Mouse (Mus musculus): ENCODE data around the gene Trp53bp2.

The Trp53bp2 gene

DNA sequence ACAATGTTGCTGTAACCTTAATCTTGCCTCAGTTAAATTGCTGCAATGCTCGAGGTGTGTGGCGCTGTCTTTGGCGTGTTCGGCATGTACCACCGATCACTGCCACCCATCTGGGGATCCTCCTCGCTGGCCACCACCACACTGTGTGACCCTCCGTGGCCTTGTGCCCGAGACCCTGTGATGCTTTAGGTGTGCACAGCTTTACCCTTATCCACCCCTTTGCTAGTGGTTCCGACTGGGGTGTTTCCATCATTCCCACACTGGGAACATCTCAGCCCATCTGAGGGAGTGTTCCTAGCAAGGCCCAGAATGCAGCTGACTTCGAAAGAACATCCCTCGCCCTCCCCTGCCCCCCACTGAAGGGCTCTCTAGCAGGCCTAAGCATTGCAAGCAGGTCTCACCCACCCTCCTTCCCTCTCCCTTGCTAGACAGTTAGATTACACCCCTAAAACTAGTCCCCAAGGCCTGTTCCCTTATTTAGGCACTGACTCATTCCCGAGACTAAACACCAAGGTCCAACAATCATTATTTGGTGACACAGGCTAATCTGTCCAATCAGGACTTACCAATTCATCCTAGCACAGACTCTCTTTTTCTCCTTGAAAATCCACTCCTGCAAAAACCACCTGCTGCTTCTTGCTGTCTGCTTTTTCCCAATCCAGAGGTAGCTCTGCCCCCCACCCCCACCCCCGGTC, 94.4 kb downstream of the Trp53bp2 start:
- DNase-seq = no peak

DNA sequence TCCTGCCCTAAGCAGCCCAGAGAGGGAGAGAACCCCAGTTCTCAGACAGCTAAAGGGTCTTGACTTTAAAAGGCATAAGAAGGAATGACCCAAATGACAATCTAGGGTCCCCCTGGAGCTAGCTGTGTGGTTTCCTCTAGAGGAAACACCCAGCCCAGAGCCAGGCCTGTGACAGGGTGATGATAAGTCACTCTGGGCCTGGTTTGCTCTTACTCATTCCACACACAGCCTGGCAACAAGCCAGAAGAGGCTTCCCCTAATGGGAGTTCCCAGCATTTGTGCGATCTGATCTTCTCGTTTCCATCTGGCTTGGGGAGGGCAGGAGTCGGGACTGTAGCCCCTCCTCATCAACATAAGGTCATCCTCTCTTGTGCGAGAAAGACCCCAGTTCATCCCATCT, 95.3 kb downstream of the Trp53bp2 start:
- DNase-seq = no peak

DNA sequence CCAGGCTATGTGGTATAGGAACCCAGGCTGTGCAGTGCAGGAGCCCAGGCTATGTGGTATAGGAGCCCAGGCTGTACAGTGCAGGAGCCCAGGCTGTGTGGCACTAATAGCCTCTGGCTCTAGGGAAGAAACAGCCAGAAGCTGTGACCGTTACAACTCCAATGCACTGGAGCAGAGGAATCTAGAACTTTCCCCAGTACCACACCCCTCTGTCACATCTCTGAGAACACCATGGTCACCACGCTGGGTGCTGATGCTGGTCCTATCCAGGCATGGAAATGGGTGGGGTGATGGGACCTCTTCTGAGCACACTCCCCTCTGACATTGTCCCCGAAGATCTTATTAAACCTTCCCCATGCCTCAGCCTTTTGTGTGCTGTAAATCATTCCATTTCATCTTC, 96.3 kb downstream of the Trp53bp2 start:
- no peak for DNase-seq

DNA sequence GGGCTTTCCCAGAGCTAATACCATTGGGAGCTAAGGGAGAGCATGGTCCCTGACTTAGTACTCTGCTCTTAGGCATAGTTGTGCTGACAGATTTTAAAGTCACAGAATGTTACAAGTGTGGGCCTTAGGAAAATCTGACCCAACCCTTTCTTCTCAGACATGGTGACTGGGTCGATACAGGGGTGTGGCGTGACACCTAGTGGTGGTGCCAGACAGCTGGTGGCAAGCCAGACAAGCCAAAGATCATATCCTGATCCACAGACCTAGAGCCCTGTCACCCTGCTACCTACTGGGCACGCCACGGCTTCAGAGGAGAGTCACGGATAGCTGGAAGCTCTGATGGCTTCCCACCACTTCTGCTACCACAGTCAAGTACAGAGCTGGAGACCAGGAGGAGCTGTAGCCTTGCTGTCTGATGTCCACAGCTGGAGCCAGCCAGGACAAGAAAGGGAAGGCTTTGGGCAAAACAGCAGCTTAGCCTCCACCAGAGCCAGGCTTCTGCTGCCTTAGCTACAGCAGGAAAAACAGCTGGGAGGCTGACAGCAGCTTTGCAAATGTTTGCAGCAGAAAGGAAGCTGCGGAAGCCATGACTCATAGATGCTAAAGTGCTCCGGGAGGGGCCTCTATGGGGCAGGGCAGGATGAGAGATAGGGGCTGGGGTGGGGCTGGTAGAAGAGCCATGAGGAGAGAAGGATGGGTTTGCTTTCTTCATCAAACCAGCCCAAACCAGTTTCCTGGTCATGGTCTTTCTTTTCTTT, 97.4 kb downstream of the Trp53bp2 start:
- no peak for DNase-seq

DNA sequence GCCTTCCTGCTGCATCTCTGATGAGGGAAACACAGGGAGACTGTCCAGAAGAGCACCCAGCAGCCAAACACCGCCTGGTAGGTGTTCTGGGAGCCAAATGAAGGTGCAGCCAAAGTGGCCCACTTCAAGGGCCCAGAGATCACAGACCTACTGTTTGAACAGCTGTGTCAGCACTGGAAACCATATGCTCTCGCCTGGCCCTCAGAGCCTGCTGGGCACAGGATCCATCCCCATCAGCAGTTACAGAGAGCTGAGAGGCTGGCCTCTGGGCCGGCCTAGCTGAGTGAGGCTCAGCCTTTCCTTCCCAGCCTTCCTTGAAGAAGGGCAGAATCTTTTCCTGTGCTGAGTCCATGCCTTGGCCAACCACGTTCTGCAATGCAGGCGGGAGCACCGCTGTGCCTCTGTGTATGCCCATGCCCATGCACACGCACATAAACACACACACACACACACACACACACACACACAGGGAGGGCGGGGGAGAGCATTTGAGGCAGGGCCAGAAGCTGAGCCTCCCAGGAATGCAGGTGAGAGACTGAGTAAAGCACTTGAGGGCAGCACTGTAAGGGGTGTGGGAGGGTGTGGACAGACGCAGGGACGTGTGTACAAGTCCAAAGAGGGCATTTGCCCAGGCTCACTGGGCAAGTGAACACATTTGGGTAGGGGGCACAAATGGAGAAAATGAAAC, 100.3 kb downstream of the Trp53bp2 start:
- no peak for DNase-seq

DNA sequence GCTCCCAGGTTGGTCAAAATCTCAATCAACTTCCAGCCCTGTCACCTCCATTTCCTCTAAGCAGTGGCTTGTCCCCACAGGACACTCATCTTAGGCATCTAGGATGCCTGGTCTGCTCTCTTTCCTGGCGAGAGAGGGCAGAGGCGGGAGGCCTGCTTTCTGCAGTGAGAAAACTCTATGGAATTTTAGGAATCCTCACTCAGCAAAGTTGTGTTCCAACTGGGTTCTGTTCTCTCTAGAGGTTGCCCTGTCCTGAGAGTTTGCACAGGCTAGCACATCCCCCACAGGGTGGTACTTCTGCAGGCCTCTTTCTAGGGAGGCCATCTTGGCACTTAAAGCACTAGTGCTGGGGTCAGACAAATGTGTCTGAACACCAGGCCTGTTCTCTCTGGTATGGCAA, 102.1 kb downstream of the Trp53bp2 start:
- no peak for DNase-seq

DNA sequence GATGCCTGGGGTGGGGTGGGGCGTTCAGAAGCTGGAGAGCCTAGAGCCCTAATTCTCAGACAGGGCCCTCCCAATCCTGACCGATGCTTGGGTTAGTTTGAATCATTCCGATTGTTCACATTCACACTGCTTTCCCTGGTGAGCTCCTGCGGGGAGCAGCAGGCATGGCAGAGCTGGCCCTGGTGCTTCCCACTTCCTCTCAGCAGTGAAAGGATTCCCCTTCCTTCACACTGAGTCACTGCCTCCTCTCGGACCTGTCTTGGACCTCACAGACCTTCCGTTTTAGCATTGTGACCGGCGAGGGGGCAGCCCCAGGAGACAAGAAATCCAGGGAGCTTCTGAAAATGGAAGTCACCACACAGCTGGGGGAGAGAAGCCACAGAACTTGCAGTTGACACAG, 102.8 kb downstream of the Trp53bp2 start:
- no peak for DNase-seq

All from cerebellum, adult 8-10 months (tissue).